Mouse (Mus musculus) adrenal gland (tissue): ENCODE measurements around the gene Plxnc1.

Experiments
- intact Hi-C: fragments of 180-260 bp; cut with DNase I; formaldehyde crosslinking; loops from one replicate; pipeline ENCODE4 v1.15.1; 2025

Plxnc1 gene

DNA sequence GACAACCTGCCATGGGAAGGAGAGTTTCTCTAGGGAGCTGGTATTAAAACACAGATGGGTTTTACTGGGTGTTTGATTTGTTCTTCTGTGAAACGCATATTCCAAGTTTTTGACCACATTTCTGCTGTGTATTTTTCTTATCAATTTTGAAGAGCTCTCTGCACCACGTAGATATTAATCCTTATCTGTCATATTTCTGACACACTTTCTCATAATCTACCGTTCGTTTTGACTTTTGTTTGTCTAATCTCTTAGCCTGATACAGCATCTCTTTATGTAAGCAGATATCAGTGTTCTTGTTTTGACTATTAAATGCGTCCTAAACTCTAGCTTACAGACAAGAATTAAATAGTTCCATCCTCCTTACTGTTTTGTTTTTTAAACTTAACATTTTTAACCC is 73.1 kb downstream of the Plxnc1 start:
- intact Hi-C loops = no loop called here

DNA sequence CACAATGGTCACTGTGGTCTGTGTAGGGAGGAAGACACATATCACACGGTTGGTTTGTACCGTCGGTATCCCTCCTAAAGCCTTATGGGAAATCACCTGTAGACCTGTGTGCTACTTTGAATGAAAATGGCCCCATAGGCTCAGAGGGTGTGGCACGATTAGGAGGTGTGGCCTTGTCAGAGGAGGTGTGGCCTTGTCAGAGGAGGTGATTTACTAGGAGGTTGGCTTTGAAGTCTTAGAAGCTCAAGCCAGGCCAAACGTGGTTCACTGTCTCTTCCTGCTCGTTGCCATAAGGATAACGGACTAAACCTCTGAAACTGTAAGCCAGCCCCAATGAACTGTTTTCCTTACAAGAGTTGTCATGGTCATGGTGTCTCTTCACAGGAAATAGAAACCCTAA is 73.5 kb downstream of the Plxnc1 start:
- intact Hi-C loops = no loop called here

DNA sequence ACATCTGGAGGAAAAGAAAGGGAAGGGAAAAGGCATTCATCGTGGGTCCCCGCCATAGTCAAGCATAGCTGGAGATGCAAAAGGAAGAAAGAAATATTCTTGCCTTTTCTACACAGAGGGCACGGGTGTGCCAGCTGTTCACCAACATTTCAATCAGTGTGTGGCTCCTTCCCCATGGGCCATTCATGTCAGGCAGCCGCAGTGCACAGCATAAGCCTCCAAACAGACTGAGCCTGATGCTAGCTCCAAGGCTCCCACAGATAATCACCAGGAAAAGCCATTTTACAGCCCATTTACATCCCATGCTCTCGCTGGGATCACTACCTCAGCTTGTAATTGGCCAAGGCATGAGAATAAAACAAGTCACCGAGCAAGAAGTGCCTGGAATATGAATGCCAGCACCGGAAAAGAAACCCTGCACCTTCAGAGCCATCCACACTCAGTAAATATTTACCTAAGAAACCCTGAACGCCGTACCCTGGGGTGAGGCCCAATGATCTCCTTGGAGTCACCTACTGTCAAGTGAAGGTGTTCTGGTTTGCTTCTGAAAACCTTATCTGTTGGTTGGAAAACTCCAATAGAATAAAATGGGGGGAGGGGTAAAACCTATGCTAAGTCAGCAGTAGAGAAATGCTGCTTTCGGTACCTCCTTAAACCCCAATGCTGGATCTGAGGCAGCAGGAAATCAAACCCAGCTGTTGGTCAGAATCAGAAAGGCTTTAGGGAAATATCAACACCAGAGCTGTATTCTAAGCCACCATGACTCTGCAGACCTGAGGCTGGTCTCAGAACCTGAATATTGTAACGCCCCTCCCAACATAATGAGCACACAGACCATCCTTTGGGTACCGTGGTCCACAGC is 77.4 kb downstream of the Plxnc1 start:
- intact Hi-C loops = no loop called here

DNA sequence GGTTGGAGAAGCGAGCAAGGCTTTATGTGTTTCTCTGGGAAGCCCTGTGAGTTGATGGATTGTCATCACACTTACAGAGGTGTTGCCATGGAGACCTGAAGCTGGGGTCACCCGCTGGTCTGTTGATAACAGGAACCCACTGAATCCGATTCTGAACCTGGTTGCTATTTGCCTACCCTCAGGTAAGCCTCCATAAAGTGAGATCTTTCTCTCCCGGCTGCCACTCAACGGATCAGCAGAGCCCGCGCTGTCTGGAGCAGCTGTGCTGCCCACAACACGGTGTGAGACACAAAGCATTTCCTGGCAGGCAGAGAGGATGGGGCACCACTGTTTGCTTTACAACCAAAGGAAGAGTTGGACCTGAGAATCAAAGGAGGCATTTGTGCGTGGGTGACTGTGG is 79.4 kb downstream of the Plxnc1 start:
- intact Hi-C loops = no loop called here

DNA sequence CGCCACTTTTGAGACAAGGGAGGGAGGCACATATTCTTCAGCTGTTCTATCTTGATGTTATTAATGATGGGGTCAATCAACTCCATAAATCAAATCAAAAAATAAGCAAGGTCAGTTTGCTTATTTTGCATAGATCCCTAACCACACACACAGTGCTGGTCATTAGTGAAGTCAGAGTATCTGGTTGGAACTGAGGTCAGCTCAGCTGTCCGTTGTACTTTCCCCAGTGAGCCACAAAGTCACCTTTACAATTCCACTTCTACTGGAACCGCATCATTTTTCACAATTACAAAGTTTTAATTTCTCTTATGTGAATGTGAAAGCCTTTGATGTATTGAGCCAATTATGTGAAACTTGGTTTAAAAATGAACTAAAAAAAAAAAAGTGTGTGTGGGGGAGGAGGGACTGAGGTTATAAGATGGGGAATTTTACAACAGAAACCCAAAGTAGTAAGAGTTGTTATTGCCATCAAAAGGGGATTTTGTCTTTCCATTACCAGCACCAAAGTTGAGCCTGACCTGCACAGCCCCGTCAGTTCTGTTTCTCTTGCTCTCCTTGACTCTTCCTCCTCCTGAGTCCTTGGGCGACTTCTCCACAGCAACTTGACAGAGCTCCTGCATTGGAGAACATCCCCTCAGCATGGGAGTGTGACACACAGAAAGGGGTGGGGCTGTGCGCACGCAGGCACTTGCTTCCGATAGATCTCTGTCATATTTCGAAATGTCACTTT is 80.3 kb downstream of the Plxnc1 start:
- intact Hi-C loops = no loop called here

DNA sequence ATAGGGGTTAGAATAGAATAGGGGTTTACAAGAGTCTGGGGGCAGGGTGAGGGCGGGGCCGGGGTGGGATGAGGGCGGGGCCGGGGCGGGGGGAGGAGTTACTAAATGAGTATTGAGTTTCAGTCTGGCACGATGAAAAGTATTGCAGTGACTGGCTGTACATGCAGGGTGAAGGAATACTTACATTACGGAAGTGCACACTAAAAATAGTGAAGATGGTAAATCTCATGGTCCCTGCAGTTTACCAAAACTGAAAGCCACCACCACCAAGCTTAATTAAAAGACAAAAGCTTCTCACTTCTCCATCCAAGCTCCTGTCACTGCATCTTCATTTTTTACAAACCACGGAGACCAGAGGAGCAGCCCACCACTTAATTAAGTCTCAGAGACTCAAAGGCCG is 81.4 kb downstream of the Plxnc1 start:
- intact Hi-C loops = no loop called here

DNA sequence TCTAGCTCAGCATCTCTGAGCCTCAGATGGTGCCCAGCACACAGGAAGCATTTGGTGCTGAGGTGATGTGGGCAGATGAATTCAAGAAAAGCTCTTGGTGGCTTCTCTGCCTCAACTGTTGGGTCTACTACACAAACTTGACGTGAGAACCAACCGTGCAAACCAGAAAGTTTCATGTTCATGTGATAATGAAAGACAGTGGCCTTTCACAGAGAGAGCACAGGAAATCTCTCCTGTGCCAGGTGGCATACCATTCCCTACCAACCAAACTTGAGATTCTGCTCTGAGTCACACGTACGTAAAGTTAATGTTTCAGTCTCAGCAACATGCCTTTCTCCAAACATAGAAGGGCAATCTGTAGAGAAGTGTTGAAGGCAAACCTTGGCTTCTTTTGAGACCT is 83.8 kb downstream of the Plxnc1 start:
- intact Hi-C loops = no loop called here

DNA sequence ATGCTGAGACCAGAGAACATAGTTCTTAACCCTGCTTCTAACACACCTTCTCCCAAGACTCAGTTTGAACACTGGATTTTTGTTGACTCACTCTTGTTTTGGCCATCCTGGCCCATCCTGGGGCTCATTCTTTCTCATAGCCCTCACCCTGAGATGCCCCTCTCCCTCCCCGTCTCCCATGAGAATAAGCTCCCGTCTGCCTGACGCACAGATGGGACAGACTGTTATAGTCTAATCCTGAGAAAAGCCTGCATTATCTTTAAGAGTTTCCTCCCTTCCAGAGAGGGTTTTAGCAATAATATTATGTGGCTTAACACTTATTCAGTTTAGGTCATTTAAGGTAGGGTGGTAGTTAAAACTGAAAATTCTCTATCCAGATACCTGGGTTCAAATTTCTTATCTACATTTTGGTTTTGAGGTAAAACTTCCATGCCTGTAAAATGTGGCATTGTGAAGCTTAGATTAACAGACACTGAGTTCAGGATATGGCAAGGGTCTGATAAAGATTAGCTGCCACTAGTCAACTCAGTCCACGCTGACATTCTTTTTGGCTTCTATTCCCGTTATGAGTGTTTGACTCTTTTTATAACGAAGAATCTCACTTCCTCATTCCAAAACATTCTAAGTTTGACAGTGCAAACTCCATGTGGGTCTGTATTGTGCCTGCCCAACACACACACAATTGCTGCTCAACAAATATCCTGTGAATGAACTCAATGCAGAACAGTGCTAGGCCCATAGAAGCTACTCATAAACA is 86.2 kb downstream of the Plxnc1 start:
- intact Hi-C loops = no loop called here

DNA sequence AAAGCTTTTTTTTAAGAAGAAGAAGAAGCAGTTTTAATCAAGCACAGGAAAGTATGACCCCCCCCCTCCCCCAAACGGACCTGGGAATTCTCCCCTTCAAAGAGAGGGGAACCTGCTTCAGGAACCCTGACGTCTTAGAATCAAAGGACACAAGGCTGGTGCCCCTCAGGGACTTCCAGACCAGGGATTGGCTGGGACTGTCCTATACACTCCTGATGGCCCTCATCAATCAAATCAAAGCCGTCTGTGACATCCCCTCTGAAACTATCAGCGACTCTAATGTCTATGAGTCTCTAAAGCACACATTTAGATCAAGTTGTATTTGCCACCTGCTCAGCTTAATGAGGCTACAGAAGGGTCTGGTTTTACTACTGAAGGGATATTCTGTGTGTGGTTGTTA is 94.1 kb downstream of the Plxnc1 start:
- intact Hi-C loops = no loop called here

DNA sequence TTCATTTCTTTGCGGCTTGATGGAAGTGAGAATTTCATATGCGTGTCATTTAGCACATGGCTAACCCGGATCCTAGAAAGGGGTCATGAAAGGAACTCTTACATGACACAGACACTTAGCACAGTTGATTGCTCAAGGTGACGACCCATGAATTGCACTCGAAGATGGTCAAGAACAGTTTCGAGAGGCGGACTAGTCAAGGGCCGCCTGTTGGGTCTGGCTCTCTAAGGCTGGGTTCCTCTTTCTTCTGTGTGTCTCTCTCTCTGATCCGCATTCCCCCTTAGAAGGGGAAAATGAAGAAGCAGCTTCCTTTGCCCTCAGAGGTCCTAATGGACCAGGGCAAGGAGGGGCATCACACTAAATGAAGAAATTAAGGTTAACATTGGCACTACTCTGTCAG is 94.7 kb downstream of the Plxnc1 start:
- intact Hi-C loops = no loop called here

DNA sequence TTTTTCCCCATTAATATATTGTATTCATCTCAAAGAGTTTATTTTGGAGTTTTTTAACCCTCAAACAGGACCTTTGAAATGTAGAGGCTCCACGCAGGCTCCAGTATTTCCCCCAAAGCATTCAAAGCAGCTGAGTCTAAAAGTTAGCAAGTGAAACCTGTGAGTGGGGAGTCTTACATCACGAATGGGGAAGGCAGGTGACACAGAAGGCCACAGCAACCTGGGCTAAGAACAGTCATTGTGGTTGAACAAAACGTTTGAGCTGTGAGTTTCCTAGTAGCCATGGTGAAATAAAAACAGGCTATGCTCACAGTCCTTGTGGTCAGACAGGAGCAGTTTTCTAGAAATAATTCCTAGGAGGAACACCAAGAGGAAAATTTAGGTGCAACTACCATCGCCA is 95.3 kb downstream of the Plxnc1 start:
- intact Hi-C loops = no loop called here

DNA sequence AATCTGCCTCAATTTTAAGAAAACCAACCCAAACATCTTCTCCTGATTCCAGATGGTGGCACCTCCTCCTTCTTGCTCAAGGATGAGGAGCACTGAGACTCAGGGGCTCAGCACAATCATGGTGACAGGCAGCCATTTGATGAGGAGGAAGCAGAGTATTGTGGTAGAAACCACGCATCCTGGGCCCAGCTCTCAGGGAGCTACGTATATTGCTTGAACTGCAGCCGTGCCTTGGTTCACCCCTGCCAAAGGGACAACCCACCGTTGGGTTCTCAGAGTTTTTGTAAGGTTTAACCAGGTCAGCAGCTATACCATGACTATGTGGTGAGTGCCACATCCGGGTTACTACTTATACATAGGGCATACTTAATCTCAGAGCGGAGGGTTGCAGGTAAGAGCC is 96.3 kb downstream of the Plxnc1 start:
- intact Hi-C loops = no loop called here

DNA sequence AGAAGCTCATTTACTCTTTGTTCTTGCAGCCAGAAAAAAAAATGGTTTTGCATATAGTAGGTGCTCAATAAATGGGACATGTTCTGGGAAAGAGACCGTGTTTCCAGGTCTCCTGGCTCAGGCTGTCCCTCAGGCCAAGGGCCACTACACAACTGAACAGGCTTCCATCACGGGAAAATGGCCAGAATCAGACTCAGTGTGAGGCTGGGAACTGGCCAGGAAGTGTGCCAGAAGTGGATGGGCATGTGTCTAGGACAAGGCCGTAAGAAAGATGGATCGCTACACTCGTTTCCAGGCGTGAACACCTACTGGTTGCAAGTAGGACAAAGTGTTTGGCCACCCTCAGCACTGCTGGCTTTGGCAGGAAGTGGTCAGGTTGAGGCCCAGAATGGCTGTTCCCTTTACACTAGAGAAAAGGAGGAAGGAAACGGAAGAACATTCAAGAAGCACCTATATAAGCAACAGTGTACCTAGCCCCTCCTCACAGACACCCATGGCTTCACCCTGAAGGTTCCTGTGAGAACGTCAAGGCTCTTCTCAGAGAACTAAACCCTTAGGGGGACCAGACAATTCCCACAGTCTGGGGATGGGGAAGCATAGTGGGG is 98.0 kb downstream of the Plxnc1 start:
- intact Hi-C loops = no loop called here

DNA sequence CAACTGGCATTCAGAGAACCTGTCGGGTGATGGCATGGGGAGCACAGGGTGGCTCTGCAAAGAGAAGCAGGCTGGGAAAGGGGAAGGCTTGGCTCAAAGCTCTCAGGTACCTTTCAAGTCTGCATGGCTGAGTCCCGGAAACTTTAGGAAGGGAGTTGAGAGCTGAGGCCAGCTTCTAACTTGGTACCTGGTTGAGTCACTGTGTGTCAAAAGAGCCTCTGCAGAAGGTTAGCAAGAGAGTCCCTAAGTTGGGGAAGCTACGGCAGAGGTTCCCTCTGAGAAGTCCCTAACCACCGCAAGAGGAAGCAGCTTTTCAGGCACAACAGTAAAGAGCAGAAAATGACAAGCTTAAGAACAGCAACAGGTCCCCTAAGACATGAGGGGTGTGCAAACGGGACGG is 99.9 kb downstream of the Plxnc1 start:
- intact Hi-C loops = no loop called here

DNA sequence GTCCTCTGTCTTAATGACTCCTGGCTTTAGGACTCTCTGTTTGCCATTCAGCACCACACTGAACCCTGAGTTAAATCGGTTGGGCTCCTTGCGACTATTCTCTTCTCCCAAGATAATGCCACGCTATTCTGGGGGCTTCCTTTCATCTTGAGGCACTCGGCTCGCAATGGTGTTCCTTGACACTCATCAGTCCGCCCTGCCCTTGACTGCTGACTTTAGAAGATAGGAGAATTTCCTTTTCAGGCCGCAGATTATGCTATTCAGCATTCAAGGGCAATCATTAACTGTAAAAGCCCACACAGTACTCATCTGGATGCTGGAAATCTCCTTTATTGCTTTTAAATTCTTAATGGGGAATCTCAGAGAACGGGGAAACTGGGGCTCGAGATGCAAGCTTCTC is 108.8 kb downstream of the Plxnc1 start:
- intact Hi-C loops = no loop called here

DNA sequence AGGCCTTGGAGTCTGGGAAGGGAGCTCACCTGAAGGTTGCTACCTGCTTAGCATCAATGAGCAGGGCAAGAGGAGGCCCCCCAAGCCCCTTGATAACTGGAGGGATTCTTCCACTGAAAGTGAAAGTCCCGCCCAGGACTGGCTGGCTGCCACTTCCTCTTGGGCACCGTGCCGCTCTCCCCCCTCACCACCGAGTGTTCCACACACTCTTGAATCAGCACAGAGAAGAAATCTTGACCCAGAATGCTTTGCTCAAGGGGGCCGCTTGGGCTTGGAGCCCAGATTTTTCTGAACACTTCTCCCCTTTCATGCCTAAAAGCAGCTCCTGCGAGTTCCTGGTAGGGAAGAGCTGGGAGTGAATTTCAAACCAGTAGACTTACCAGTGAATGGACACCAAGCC is 115.2 kb downstream of the Plxnc1 start:
- intact Hi-C loops = no loop called here

DNA sequence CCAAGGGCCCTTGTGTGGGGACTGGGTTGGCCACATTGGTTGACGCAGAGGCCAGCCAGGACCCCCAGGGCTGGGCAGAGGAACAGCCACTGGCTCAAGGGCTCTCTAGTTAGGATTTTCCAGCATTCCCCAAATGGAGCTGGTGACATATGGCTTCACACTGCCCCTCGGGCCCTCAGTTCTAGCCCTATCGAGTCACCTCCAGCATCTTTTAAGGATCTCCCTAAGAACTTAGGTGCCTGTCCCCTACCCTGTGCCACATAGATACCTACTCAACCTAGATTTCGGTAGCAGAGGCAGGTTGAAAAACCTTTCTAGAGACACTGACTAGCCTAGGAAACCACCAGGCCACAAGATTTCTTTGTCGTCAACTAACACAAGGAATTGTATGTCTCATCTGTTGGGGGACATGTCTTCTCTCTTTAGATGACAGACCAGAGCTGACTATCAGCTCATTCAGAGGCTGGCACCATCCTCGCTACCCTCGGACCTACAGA is 115.9 kb downstream of the Plxnc1 start:
- intact Hi-C loops = no loop called here

DNA sequence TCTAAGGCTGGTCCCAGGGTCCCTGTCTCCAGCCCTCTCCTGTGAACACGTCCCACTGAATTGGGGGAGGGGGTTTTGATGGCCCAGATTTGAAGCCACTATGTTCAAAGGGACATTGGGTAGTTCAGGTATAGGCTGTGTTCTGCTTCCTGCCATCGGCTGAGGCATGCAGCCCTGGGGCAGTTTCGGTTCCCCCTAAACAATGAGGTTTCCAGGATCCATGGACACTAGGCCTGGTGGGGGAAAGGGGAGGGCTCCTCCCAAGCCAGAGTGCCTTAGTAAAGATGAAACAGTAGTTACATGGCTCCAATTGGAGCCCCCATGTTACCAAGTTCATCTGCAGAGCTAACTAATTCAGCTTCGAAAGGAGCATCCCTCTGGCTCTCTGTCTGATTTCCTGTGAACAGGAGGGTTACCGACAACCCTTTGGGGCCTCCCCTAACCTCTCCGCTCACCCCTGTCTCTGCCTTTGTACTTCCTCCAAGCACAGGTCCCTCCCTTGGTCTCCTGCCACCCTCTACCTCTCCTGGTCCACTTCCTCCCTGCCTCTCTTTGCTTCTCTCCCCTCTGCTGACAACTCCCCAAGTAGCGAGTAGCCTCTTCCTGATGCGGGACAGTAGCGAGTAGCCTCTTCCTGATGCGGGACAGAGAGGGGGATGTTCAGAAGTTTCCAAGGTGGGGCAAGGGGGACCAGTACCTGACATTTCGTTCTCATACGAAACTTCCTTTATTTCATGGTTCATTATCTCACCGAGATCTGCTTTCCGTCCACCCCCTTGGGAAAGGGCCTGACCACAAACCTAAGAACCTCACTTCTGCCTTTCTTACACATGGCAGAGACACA is 116.5 kb downstream of the Plxnc1 start:
- intact Hi-C loops = no loop called here

DNA sequence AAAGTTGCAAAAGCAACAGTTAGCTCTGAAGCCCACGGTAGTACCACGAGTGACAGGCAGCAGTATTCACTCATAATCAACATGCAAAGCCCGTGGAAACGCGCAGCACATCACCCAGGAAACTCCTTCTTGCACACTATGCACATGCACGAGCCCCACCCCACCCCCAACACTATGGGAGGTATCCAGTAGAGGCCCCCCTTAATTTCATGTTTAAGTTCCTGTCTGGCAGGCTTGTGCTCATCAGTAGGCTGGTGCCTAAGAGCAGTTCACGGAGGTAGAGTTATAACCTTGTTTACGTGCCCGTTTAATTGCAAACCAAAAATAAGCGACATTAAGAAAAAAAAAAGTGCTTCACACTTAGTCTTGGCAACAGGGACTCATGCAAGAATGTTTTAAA is 117.3 kb downstream of the Plxnc1 start:
- intact Hi-C loops = no loop called here

DNA sequence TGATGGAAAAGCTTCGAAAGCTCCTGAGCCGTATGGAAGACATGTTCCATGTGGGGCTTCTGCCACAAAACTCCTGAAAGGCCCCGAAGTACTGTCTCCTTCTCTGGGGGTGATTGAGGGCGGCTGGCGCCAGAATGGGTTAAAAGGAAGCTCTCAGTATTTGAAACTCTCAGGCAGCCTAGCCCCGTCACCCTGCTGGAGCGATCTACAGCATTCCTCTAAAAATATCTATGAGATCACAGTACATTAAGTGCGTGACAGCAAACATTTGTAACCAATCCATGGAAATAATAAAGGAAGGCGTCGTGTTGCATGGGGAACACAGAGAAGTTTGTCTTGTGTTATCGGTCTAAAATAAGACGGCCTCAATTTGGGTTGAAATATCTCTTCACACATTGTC is 118.2 kb downstream of the Plxnc1 start:
- intact Hi-C loops = no loop called here

DNA sequence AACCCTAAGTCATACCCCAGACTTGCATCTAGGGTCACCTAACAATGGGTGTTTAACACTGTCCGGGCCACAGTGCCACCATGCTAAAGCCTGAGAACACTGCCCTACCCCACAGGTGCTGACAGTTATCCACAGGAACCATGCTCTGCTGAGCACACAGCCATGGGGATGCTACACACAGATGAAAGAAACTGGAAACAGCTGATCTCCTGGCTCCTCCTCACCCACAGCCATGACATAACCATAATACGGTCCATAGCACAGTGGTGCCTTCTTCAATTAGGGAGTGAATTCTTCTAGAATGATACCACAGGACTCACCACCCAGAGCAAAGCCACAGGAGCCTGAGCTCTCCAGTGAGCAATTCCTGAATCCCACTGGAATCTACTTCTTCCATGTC is 118.7 kb downstream of the Plxnc1 start:
- intact Hi-C loops = no loop called here
